Mouse (Mus musculus): ENCODE data around the gene Pomt1.

DNA sequence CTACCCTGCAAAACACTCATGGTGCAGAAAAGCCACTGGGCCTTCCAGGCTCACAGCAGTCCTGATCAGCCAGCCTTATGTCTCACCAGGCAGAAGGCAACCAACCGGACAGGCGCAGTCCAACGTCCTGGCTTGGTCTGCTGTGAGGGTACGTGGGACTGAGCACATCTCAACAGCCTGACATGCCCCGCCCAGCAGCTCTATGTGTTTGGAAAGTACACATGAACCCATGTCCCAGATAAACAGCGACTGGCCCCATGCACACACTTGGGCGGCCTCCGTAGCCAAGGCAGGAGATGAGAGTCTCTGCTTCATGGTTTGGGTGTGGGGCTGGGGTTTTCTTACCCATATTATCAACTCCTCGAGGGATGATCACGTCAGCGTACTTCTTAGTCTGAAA lies 19.9 kb downstream of the Pomt1 start:
- TF ChIP-seq ZNF384 (IDR thresholded peaks at IDR 0.05; ENCODE audit: low read depth, low read length) (no peak), MAFK (IDR thresholded peaks at IDR 0.05; ENCODE audit: insufficient read depth, low read depth, low read length) (no peak), CHD2 (IDR thresholded peaks at IDR 0.05; ENCODE audit: low read depth, low read length) (no peak)
